Mouse (Mus musculus) fibroblast of lung, adult 2 months (primary cell): ENCODE results near the gene Rundc1.
"Not testable (repeated sequence)": the region's sequence is repeated elsewhere in the genome, so short reads cannot be mapped to it uniquely, and the experiment has no call there.

Experiments used
- DNase-seq: peaks from one replicate; pipeline ENCODE4 v3.0.0-alpha.2; 2011; ENCODE audit warnings: low read depth

Gene Rundc1

DNA sequence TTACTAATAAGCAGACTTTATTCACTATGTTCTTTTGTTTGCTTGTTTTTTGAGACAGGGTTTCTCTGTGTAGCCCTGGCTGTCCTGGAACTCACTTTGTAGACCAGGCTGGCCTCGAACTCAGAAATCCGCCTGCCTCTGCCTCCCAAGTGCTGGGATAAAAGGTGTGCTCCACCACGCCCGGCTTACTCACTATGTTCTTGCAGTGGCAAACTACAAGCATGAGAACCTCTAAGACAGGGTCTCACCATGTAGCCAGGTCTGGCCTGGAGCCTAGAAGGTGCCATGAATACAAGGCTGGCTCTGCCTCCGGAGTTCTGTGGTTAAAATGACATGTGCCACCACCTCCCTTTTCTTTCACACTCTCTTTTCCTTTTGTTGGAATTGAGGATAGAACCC lies 41.7 kb downstream of the Rundc1 start:
- DNase-seq, result not testable (repeated sequence)

DNA sequence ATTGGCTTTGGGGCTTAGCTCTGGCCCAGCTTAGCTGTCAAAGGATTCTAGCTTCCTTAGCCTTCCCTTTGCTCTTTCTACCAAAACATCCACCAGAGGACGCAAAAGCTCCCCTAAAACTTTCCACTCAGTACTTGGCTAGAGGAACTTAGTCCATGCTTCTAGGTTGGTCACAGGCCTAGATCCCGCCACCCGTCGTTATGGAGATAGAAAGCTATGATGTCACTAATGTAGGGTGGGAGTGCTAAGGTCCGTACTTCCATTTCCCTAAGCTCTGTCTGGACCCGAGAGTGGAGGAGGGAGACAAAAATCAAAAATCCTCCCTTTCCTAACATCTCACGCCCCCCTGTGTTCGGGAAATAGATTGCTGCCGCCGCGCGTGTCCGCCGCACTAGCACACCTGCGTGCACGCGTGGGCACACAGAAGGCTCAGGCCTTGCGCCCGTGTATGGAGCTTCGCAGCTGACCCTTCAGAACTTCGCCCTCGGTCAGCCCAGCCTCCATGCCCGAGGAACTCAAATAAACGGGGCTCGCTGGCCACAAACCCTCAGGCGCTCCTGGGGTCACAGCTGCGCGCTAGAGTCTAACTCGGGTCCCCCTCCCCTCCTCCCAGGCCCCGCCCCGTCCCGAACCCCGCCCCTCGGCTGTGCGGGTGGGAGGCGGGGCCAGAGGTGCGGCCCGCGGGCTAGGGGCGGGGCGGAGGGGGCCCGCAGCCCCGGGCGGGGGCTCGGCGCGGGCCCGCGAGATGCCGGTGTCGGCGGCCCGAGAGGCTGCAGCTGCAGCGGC lies 42.8 kb downstream of the Rundc1 start:
- DNase-seq, result peak; percentile 69

DNA sequence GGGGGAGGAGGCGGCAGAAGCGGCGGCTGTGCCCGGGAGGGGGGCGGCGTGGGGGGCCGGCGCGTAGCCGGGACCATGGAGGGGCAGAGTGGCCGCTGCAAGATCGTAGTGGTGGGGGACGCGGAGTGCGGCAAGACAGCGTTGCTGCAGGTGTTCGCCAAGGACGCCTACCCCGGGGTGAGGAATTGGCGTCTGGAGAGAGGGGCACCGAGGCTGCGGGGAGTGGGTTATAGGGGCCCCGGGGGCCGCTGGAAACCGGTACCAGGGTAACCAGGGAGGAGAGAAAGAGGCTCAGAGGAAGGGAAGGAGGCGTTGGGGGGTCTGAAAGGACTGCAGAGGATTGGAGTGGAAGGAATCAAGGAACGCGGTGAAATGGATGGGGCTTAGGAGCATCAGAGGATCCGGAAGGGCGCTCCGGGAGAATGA lies 43.4 kb downstream of the Rundc1 start:
- no peak for DNase-seq

DNA sequence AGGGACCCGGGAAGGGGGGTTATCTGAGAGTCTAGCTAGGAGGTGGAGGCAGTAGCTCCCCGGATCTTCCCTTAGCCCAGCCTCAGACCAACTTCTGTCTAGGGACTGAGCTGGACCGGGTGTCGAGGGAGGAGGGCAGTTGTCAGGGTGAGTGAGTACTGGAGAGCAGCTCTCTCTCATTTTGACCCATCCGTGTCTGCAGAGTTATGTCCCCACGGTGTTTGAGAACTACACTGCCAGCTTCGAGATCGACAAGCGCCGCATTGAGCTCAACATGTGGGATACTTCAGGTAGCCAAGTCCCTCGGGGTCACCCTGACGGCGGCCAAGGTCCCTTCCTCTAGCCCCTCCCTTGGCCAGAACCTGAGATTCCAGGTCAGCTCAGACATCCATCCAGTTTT lies 43.8 kb downstream of the Rundc1 start:
- DNase-seq, result no peak

DNA sequence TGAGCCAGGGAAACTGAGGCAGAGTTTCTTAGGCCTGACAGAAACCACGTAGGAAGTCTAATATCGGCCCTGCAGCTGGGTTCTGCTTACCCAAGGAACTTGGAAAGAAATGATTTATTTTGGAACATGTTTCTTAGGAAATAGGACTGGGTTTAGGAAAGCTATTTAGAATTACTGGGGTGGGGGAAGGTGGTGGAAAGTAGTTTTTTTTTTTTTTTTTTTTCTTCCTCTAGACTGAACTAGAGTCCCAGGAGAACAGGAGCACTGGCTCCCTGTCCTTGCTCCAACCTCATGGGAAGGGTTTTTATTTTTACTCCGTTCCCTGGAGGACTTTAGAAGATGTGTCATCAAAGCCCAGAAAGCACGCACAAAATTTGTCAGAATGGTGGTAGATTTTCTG lies 44.3 kb downstream of the Rundc1 start:
- DNase-seq, result no peak

DNA sequence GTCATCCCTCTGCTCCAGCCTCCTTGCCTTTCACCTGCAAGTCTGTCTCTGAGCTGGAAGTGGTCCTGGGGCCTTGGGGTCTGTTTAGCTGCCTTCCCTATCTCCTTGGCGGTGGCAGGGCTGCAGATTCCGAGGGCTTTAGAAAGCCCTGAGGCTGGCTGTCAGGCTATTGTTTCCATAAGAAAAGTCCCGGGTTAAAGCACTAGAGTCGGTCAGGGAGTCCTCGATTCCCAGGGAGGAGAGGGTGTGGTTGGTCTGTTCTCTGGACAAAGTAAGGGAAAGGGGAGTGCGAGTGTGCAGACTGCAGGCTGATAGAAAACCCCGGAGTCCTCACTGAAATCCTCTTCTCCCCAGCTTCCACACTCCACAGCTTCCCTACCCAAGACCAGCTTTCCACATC lies 45.3 kb downstream of the Rundc1 start:
- no peak for DNase-seq

DNA sequence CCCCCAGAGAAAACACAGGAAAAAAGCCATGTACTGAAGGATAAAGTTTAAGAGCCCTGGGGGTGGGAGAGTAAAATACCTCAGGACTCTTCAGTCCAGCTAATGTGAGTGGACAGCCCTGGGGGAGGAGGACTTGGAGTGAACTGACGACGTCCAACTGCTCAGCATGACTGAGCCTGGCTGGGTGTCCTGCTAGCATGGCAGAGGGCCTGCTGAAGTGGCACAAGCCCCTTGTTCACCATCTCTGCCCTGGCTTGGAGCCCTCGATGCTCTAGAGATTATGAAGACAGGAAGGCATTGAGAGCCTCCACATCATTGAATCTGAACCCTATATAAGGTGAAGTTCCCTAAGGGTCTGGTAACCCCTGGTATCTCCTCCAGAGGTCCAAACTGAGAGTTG lies 47.0 kb downstream of the Rundc1 start:
- DNase-seq, result no peak

DNA sequence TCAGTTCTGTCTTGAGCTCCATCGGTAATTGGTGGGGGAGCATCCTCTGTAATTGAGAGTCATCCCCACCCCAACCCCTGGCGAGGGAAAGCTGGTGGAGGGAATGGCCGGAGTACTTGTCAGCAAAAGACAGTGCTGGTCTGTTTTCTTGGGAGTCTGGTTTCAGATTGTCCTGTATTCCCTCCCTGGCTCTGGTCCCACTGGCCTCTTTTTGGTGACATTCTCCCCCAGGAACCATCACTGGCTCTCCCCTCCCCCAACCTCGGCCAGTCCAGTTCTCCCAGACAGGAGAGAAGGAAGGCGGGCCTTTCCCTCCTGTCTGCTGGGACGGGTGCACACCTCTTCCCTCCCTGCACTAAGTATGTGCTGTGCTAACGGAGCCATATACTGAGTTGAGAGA lies 47.5 kb downstream of the Rundc1 start:
- no peak for DNase-seq

DNA sequence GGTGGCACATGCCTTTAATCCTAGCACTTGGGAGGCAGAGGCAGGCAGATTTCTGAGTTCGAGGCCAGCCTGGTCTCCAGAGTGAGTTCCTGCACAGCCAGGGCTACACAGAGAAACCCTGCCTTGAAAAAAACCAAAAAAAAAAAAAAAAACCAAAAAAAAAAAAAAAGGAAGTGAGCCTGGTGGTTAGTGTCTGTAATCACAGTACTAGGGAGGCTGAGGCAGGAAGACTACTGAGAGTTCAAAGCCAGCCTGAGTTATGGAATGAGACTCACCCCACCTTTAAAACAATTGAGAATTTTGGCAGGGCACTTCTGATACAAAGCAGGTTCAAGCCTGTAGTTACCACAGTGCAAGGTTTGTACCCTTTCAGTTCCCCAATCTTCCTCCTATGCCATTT lies 48.8 kb downstream of the Rundc1 start:
- not testable (repeated sequence) for DNase-seq

DNA sequence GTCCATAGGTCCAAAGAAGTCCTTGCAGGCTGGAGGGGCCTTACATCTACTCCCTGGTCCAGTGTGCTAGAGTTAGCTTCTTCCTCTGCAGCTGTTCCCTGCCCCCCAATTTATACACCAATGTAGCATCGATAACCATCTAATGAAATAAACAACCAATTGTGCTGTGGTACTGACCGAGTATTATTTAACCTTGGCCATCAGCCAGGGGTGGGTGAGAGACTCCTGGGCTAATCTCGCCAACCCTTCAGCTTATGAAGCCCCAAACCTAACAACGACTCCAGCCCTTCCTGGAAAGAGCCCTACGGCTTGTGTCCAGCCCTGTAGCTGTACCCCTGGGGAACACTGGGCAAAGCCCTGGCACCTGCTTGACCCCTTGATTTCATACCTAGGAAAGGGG lies 49.4 kb downstream of the Rundc1 start:
- no peak for DNase-seq

DNA sequence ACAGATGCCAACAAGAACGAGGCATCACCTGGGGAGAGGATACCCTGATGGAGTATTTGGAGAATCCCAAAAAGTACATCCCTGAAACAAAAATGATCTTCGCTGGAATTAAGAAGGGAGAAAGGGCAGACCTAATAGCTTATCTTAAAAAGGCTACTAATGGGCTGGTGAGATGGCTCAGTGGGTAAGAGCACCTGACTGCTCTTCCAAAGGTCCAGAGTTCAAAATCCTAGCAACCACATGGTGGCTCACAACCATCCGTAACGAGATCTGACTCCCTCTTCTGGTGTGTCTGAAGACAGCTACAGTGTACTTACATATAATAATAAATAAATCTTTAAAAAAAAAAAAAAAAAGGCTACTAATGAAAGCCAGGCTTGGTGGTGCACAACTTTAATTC lies 51.5 kb downstream of the Rundc1 start:
- DNase-seq, result not testable (repeated sequence)

DNA sequence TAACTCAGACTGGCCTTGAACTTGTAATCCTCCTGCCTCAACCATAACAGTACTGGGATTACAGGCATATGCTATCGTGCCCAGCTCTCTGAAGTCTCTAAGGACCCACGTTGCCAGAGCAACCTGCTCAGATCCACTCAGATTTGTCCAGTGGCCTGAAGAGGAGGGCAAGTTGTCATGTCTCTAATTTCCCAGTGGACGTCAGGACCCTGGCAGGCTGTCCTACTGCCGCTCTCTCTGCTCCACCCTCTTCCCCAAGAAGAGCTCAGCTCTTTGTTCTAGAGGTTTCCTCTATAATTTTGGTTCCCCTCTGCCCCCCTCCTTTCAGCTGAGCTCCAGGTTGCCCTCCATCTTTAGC lies 52.3 kb downstream of the Rundc1 start:
- no peak for DNase-seq

DNA sequence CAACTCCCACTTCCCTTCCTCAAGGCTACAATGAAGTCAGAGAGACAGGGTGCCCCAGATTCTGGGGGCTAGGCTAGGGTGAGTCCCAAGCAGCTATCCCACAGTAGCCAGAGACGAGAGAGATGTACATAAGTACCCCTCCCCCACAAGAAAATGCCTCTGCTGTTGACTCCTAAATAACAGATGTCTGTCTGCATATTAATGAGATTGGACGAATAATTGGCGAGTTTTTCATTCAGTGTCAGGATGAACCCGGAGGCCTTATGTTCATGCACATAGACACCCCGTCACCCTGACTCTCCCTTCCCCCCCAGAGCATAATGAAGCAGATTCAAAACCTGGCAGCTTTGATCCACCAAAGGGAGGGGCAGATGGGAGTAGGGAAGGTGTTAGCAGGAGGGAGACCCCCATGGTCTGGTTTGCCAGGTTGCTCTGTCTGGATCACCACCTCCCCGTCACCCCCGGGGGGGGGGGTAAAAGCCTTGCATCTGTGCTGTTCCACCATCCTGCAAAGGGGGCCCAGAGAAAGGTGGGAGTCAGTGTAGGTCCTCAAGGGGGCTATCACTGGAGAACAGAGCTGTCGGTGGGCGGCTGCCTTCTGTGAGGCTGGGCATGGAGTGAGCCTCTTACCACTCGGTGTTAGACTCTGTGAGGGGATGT lies 52.8 kb downstream of the Rundc1 start:
- no peak for DNase-seq

DNA sequence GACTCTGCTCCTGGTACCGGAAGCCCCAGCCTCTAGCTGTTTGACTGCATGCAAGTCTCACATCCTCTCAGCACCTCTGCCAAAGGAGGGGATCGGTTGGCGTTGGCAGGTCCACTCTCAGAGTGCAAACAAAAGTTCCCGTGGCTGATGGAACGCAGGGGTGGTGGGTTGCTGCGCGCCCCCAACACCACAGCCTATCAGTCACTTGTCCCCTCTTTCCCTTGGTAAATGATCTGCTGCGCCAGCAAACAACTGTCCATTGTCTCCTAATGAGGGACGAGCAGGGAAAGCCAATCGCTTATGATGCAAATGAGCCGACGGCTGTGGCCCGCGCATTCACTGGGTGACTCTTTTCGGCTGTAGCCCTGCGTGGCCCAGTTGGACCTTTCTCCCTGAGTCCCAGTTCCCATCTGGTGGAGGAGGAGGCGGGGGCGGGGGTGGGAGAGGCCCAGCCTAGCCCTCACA lies 54.3 kb downstream of the Rundc1 start:
- DNase-seq, result no peak

DNA sequence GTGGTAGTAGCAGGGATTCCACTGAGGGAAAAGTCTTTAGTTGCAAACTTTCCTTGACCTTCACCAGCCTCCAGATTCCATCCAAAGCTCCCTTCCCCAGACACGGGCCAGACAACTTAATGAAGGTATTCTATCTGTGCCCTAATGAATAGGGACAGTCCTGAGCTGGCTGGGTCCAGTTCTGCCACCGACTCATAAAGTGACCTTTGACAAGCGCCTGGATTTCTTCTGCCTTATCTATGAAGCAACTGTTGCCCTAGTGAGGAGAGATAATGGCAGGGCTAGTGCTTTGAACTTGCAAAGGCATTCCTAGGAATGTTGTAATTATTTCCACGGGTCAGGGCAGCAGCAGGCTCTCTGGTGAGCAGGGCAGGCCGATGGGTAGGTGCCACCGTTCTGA lies 56.0 kb downstream of the Rundc1 start:
- no peak for DNase-seq

DNA sequence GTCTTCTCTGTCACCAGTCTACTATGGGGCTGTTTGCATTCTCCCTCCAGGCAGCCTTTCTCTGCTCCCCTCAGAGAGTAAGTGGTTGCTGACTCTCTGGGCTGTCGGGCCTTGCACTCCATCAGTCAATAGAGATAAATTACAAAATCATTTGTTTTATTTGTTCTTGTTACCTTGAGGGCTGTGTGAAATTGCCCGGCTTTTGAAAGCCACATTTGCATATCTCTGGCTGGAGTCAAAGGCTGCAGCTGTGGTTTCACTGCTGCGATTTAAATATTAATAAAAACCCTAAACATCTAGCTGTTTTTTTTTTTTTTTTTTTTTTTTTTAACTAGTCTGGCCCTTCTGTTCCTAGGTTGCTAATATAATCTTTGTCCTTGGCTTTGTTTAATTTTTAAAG lies 58.9 kb downstream of the Rundc1 start:
- DNase-seq, result no peak

DNA sequence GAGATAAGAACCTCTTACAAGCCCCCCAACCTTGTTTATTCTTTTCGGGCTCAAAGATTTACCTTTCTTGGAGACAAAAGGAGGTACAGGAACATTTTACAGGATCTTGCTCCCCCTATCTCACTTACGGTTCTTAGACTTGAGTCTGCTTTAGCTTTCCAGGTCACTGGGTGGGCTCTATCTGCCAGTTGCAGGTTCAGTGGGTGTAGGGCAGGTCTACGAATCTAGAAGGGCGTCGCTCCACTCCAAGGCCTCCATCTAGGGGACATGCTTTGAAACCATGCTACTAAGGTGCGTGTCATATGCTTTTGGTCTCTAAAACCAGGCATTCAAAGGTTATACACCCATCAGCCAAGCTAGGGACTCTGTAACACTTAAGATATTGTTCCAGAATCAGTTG lies 59.4 kb downstream of the Rundc1 start:
- no peak for DNase-seq

DNA sequence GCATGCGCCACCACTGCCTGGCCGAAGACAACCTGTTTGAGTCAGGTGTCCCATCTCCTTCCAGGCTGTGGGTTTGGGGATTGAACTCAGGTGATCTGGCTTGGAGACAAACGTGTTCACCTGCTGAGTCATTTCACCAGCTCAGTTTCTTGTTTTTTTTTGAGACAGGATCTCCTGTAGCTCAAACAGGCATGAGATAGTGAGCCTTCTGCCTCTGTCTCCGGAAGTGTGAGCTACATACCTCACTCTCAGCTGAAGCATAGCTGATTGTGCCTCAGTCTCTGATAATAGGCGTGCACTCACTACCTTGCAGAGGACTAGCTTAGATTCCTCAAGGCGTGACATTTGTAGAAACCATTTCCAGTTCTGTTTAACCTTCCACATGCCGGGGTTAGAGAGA lies 59.9 kb downstream of the Rundc1 start:
- DNase-seq, result no peak
